Mouse (Mus musculus): Measurements from ENCODE around the gene Agmo. TPM values are rescaled to one million over a fixed set of nuclear protein-coding genes. Genes with fewer than 3 reads are reported as not detected.

Agmo gene
- polyA plus RNA-seq, 1 experiment from 2014 or later = 0.51 TPM

DNA sequence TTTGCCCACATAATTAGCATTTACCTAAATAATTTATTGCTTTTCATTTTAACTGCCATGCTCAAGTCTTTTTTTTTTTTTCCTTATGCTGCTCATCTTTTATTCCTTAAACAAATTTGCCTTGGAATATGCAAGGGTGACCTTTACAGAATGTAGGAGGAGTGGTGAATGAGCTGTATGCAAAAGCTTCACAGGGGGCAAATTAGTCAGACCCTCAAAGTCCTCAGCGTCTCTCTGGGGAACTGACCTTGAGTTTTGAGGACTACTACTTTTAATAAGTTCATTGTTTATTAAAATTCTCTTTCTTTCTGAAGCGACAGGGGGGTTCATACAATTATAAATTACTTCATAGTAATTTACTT, 33.2 kb downstream of the Agmo start:
- H3K9me3 ChIP-seq = no peaks in the 10 kb centered on the region
- no peak overlapping the region for H3K4me3 ChIP-seq
- WGBS = 49% methylated on average over 2 of the region's 2 CpGs

GRCm38 (mm10) chr12:37306956-37307466, 65.6 kb downstream of the Agmo start:
- no peak for ATAC-seq (ENCODE audit: low FRiP score, low read depth)
- H3K27me3 ChIP-seq = no peaks in the 10 kb centered on the region
- no peaks in the 10 kb centered on the region for H3K9me3 ChIP-seq
- H3K4me3 ChIP-seq = no peak overlapping the region
- H3K4me1 ChIP-seq = no peaks in the 10 kb centered on the region
- no peak overlapping the region for H3K4me2 ChIP-seq (replicated peaks)
- no peaks in the 10 kb centered on the region for H3K36me3 ChIP-seq
- 13% methylated on average over 1 of the region's 1 CpGs for WGBS
- H3K27ac ChIP-seq = no peak overlapping the region
- H3K9ac ChIP-seq = no peak overlapping the region

More for the DNA sequence above, 33.2 kb downstream of the Agmo start:
- H3K4me2 ChIP-seq (replicated peaks) = no peak overlapping the region
- H3K36me3 ChIP-seq = no peaks in the 10 kb centered on the region
- H3K9ac ChIP-seq = no peak overlapping the region
- H3K27ac ChIP-seq = no peak overlapping the region
- H3K27me3 ChIP-seq = no peaks in the 10 kb centered on the region
- H3K4me1 ChIP-seq = peaks cover 6% of the 10 kb centered on the region
- no peak for ATAC-seq (ENCODE audit: low FRiP score, low read depth)

GRCm38 (mm10) chr12:37310786-37311185, 69.3 kb downstream of the Agmo start:
- 27% methylated on average over 1 of the region's 1 CpGs for WGBS
- ATAC-seq (ENCODE audit: low FRiP score, low read depth) = no peak
- Histone ChIP-seq H3K36me3 (no peaks in the 10 kb centered on the region), H3K4me3 (no peak overlapping the region), H3K9me3 (no peaks in the 10 kb centered on the region), H3K9ac (no peak overlapping the region), H3K27ac (no peak overlapping the region), H3K4me1 (no peaks in the 10 kb centered on the region), H3K4me2 (replicated peaks) (no peak overlapping the region), H3K27me3 (no peaks in the 10 kb centered on the region)

DNA sequence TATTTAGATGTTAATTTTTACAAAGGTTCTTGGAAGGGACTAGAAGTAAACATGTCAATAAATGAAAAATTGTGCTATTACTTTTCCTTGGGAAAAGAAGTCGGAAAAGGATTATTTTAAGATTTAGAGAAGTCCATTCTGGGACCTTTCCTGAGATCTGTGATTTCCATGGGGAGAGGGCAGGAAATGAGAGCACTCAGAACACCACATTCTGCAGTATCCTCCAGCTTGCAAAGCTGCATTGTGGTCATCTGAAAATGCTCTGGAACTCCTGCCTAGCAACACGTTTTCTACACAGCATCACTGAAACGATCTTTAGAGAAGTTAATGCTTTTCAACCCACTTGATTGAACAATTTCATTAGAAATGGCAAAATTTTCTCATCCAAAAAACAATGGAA, 81.4 kb downstream of the Agmo start:
- Histone ChIP-seq H3K4me2 (replicated peaks) (no peak overlapping the region), H3K4me3 (no peak overlapping the region), H3K4me1 (no peaks in the 10 kb centered on the region), H3K9ac (no peak overlapping the region), H3K27me3 (no peaks in the 10 kb centered on the region), H3K9me3 (no peaks in the 10 kb centered on the region), H3K27ac (no peak overlapping the region), H3K36me3 (no peaks in the 10 kb centered on the region)
- WGBS = 59% methylated on average over 3 of the region's 3 CpGs
- no peak for ATAC-seq (ENCODE audit: low FRiP score, low read depth)

- WGBS = 38% methylated on average over 5 of the region's 5 CpGs
These were observed 93.5 kb downstream of the Agmo start for GRCm38 (mm10) chr12:37334987-37335386.

GRCm38 (mm10) chr12:37344225-37344624, 102.8 kb downstream of the Agmo start:
- Histone ChIP-seq H3K4me2 (replicated peaks) (no peak overlapping the region), H3K9ac (no peak overlapping the region), H3K4me3 (no peak overlapping the region), H3K9me3 (no peaks in the 10 kb centered on the region), H3K36me3 (no peaks in the 10 kb centered on the region), H3K27me3 (no peaks in the 10 kb centered on the region), H3K27ac (no peak overlapping the region), H3K4me1 (no peaks in the 10 kb centered on the region)
- 65% methylated on average over 5 of the region's 5 CpGs for WGBS
- no peak for ATAC-seq (ENCODE audit: low FRiP score, low read depth)

More at GRCm38 (mm10) chr12:37334987-37335386, 93.5 kb downstream of the Agmo start:
- no peak for ATAC-seq (ENCODE audit: low FRiP score, low read depth)
- Histone ChIP-seq H3K4me3 (no peak overlapping the region), H3K4me1 (no peaks in the 10 kb centered on the region), H3K9me3 (no peaks in the 10 kb centered on the region), H3K9ac (no peak overlapping the region), H3K36me3 (no peaks in the 10 kb centered on the region), H3K4me2 (replicated peaks) (no peak overlapping the region), H3K27ac (no peak overlapping the region), H3K27me3 (no peaks in the 10 kb centered on the region)

DNA sequence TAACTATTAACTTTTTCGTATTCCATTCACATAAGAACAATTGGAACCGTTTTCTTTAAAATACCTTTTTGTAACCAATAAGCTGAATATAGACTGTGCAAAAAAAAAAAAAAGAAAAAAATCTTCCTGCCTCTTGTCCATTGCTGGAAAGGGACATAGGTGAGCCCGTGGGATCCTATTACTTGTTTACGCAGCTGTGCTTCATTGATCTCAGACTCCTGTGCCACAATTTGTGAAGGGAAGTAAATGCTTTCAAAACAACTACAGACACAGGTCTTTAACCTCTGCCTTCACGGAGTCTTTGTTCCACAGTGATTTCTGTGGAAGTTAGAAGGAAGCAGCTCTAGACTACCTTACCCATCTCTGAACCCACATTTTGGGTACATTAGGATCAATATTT, 104.3 kb downstream of the Agmo start:
- H3K9ac ChIP-seq = no peak overlapping the region

DNA sequence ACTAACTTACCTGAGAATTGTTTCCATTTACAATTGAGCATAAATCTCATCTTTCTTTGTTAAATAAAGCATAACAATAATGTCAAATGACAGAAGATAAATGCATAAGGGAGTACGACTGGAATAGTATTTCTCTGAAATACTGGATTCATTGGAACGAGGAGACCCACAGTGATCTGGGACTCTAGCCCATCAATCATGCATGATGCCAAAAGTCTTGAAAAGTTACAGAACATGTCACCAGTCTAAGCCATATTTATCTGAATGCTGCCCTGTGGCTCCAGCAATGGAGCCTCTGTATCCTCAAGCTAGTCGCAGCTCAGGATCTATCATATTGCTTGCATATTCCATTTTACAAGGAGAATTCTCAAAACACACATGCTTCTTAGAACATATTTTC, 150.9 kb downstream of the Agmo start:
- no peak overlapping the region for H3K27ac ChIP-seq
- no peak overlapping the region for H3K9ac ChIP-seq
- H3K4me3 ChIP-seq = no peak overlapping the region
- no peaks in the 10 kb centered on the region for H3K36me3 ChIP-seq
- no peaks in the 10 kb centered on the region for H3K27me3 ChIP-seq
- 78% methylated on average over 3 of the region's 3 CpGs for WGBS
- no peak for ATAC-seq (ENCODE audit: low FRiP score, low read depth)
- no peaks in the 10 kb centered on the region for H3K9me3 ChIP-seq
- H3K4me1 ChIP-seq = no peaks in the 10 kb centered on the region
- no peak overlapping the region for H3K4me2 ChIP-seq (replicated peaks)

More for the DNA sequence above, 104.3 kb downstream of the Agmo start:
- Histone ChIP-seq H3K36me3 (no peaks in the 10 kb centered on the region), H3K4me1 (no peaks in the 10 kb centered on the region), H3K9me3 (no peaks in the 10 kb centered on the region), H3K4me3 (no peak overlapping the region), H3K27me3 (no peaks in the 10 kb centered on the region), H3K27ac (no peak overlapping the region), H3K4me2 (replicated peaks) (no peak overlapping the region)
- no peak for ATAC-seq (ENCODE audit: low FRiP score, low read depth)
- WGBS = 37% methylated on average over 5 of the region's 5 CpGs

GRCm38 (mm10) chr12:37402541-37402940, 161.1 kb downstream of the Agmo start:
- H3K36me3 ChIP-seq = no peaks in the 10 kb centered on the region
- H3K27ac ChIP-seq = no peak overlapping the region
- 93% methylated on average over 6 of the region's 6 CpGs for WGBS
- H3K4me3 ChIP-seq = no peak overlapping the region
- H3K4me1 ChIP-seq = no peaks in the 10 kb centered on the region
- H3K9me3 ChIP-seq = no peaks in the 10 kb centered on the region
- no peak for ATAC-seq (ENCODE audit: low FRiP score, low read depth)
- H3K9ac ChIP-seq = no peak overlapping the region
- H3K27me3 ChIP-seq = no peaks in the 10 kb centered on the region
- H3K4me2 ChIP-seq (replicated peaks) = no peak overlapping the region

DNA sequence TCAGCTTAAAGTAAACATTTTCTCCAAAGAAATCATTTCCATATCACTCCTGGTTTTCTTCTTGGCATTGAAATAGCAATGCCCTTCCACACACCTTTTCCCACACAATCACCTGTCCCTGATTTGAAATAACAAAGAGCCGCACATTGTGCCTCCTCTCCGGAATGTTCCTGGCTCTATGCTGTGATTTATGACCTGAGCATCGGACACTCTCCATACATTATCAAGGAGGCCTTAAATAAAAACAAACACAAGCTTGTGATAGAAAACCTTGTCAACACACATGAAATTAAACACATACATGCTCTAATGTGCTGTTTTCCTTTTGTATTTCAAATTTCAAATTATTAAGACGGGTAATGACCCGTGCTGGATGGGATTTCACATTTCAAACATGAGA, 184.9 kb downstream of the Agmo start:
- no peak for ATAC-seq (ENCODE audit: low FRiP score, low read depth)
- Histone ChIP-seq H3K9ac (no peak overlapping the region), H3K27me3 (no peaks in the 10 kb centered on the region), H3K4me3 (no peak overlapping the region), H3K4me1 (peaks cover 11% of the 10 kb centered on the region), H3K9me3 (no peaks in the 10 kb centered on the region), H3K27ac (no peak overlapping the region), H3K4me2 (replicated peaks) (no peak overlapping the region), H3K36me3 (no peaks in the 10 kb centered on the region)
- WGBS = 38% methylated on average over 5 of the region's 5 CpGs

GRCm38 (mm10) chr12:37426750-37427149, 185.3 kb downstream of the Agmo start:
- no peak overlapping the region for H3K9ac ChIP-seq
- WGBS = 8% methylated on average over 5 of the region's 5 CpGs
- H3K27ac ChIP-seq = no peak overlapping the region
- H3K4me2 ChIP-seq (replicated peaks) = no peak overlapping the region
- H3K36me3 ChIP-seq = no peaks in the 10 kb centered on the region
- peak; percentile 87 for ATAC-seq (ENCODE audit: low FRiP score, low read depth)
- no peaks in the 10 kb centered on the region for H3K9me3 ChIP-seq
- H3K4me3 ChIP-seq = no peak overlapping the region
- H3K4me1 ChIP-seq = peaks cover 11% of the 10 kb centered on the region
- H3K27me3 ChIP-seq = no peaks in the 10 kb centered on the region

DNA sequence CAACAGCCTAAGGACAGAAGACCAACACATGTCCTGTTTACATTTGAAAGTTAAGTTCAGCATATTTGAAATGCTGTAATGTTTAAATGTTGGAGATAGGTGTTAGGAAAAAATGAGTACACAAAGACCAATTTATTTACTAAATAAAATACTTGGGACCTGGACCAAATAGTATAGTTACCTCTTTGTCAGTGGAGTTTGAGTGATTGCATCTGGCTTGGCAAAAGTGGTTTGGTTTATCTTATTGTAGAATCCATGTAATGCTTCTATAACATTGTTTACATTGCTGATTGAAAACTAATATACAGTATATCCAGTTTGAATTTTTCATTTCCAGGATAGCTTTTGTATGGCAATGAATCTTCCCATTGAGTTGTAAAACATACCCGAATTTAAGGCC, 193.0 kb downstream of the Agmo start:
- no peak for ATAC-seq (ENCODE audit: low FRiP score, low read depth)
- Histone ChIP-seq H3K4me3 (no peak overlapping the region), H3K9ac (no peak overlapping the region), H3K4me1 (no peaks in the 10 kb centered on the region), H3K9me3 (no peaks in the 10 kb centered on the region), H3K27me3 (no peaks in the 10 kb centered on the region), H3K27ac (no peak overlapping the region), H3K36me3 (no peaks in the 10 kb centered on the region), H3K4me2 (replicated peaks) (no peak overlapping the region)
- WGBS = 80% methylated on average over 1 of the region's 1 CpGs

- ATAC-seq (ENCODE audit: low FRiP score, low read depth) = peak; percentile 78; the same call in 1 of the 2 replicates
- H3K9me3 ChIP-seq = no peaks in the 10 kb centered on the region
- no peaks in the 10 kb centered on the region for H3K27me3 ChIP-seq
- WGBS = 48% methylated on average over 3 of the region's 3 CpGs
- no peak overlapping the region; the same call in 1 of the 2 replicates for H3K27ac ChIP-seq
- H3K4me1 ChIP-seq = peaks cover 23% of the 10 kb centered on the region
- H3K4me3 ChIP-seq = no peak overlapping the region
- H3K36me3 ChIP-seq = no peaks in the 10 kb centered on the region
- H3K4me2 ChIP-seq (replicated peaks) = no peak overlapping the region
- no peak overlapping the region for H3K9ac ChIP-seq
These were observed 201.1 kb downstream of the Agmo start for GRCm38 (mm10) chr12:37442486-37443013.
